Mouse (Mus musculus) thymus, postnatal 36 days (tissue): ENCODE results near the gene Trabd2b.

Experiments
- DNase-seq, 2 experiments: peaks; one replicate each; pipeline ENCODE4 v3.0.0; 2022; ENCODE audit warnings: mixed read lengths in 2 of 2

The Trabd2b gene

GRCm38 (mm10) chr4:114500317-114500716 is 93.8 kb downstream of the Trabd2b start:
- no peak for DNase-seq

DNA sequence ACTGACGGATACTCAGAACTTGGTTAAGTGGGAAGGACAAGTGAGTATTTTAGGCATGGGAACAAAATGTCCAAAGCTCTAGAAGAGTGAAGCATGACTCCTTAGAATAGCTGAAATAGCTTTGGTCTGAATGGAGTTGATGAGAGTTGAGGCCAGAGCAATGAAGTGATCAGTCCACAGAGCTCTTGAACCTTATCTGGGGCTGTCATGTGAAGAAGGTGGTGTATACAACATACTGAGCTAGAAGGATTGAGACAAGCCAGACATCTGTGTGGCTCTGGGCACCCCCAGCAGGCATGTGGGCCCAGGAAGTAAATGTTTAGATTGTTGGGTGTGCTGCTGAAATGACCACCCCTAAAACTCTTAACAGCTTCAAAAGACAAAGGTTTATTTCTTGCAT is 94.5 kb downstream of the Trabd2b start:
- no peak for DNase-seq

DNA sequence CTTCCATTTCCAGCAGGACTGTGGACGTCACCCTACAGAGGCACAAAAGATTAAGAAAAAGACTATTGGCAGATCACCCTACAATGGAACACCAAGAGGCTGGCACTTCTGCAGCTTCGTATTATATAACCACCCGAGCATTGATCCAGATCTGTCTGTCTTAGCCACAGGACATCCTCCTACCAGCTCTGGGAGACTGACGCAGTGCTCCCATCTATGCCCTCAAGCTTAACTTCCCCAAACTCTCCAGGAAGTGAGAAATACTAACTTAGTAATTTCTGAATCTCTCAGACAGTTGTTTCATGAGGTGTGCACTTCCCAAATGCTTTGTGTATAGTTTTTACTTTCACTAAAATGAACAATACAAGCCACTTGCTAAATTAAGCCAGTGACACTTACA is 95.1 kb downstream of the Trabd2b start:
- DNase-seq = no peak

DNA sequence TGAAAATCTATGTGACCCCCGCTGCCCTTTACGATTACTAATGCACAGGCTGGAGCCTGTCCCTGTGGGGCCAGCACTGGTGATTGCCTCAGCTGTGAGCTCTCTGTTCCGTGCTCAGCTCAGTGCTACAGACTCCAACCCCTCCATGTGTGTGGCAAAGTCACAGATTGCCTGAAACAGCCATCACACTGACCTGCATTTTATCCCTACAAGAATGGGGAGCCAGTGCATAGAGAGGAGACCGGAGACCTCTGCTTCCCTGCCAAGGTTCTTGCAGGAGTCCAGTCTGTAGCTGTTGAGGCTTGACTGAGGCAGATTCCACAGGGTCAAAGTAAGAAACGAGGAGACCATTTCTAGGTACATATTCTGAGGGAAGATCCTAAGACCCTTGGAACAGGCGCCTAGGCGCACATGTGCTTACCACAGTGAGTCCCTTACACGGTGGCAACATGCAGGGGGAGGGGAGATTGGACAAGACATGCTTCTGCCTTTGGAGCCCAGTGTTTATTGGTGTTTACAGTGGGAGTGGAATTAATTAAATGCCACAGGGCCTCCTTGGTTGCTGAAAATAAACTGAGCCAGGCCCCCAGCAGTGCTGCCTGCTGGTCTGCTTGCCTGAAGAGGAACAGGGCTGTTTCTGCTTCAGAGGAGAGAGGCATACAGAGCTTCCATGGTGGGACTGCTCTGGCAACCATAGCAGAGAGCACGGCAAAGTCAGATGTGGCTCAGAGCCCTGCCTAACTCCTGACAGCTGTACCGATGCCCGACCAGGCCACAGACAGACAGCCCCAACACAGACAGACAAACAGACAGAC is 97.9 kb downstream of the Trabd2b start:
- no peak for DNase-seq

DNA sequence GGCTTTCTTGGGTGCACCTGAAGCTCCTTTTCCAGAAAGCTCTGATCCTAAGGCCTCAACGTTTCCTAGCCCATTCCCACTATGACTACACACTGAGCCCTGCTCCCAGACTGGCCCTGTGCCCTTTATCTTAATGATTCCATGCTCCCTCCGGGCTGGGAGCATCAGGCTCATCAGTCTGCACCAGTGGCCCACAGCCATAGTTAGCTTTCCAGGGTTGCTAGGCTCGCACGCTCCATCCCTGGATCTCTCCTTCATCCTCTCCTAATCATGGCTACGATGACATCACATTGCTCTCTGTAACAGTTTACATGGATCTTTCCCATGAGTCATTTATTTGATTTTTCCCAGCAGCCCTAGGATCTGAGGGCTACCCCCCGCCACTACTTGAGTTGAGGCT is 103.1 kb downstream of the Trabd2b start:
- DNase-seq = no peak

- DNase-seq = no peak
Observed at GRCm38 (mm10) chr4:114511649-114512048, 105.1 kb downstream of the Trabd2b start.

DNA sequence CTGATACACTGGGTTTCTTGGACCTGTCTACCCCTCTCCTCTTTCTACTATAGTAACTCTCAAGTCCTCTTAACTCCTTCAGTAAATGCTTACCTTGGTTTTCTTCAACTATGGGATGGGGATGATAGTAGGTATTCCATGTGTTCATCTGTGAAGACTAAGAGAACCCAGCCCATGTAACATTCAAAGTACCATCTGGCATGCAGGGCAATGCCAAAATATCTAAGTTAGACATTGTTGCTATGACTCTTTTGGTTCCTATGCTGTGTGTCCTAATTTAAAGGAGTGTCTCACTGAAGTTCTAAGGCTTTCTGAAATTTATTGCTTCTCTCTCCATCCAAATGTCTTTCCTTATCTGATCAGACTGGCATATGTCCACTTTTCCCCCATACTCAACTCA is 106.6 kb downstream of the Trabd2b start:
- DNase-seq = no peak

- DNase-seq = no peak
Observed at GRCm38 (mm10) chr4:114515330-114515771, 108.8 kb downstream of the Trabd2b start.

DNA sequence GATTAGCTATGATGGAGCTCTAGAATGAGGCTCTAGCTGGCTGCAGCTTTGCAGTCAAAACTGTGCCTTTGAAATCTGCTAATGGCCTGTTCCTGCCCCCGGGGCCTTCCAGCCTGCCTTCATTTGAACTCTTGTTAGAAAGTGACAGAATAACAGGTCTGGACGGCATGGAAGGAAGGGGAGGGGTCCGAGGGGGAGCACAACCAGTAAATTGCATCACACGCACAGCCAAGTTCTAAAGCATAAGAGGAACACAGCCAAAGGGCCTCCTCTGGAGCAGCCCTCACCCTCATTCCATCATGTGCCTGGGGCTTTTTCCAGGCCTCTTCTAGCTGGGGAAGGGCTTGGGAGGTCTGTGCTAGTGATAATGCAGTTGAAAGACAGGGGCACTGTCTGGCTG is 110.1 kb downstream of the Trabd2b start:
- DNase-seq = no peak

DNA sequence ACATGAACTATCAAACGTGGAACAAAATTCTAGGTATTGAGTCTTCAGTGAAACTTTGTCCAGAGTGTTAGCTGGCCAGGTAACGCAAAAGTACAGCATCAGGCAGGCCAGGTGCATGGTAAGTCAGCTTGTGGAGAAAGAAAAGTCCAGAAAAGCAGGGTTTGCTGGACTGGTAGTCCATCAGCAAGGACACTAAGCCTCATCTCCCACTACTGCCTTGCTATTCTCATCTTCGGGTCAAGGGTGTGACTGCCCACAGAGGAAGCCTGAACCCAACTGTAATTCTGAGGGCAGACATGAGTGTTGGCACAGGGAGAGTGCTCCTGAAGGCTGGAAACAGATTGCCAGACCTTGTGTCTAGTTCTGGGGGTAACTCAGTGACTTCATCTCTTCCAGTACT is 111.5 kb downstream of the Trabd2b start:
- DNase-seq = no peak

DNA sequence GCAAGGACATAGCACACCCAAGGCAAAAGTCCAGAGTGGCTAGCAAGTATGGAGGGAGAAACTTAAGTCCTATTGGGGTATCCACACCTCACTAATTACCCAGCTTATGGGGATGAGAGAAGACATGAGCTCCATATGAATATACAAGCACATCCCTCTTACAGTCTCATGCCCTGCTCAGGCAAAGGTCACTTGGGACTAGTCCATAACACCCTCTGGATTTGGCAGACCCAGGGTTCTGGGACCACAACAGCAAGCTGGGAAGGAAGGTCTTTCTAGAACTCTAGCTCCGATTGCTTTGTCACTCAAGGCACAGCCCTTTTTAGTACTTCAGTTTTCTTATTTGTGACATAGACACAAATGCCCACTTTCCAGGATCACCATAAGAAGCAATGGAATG is 112.0 kb downstream of the Trabd2b start:
- DNase-seq = no peak

GRCm38 (mm10) chr4:114519321-114519720 is 112.8 kb downstream of the Trabd2b start:
- no peak for DNase-seq

DNA sequence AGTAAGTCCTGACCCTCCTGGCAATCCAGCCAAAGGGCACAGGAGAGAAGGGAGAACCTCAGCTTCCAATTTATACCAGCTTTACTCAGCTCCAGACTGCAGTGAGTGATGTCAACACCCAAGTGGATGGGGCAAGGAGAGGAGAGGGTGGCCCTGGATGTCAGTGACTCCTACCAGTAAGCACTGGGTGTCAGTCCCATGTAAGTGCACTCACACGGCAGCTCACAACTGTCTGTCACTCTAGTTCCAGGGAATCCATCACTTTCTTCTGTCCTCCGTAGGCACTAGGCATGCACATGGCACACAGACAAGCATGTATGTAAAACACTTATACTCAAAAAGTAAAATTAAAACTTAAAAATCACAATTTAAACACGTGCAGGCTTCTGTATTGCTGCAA is 113.4 kb downstream of the Trabd2b start:
- no peak for DNase-seq

DNA sequence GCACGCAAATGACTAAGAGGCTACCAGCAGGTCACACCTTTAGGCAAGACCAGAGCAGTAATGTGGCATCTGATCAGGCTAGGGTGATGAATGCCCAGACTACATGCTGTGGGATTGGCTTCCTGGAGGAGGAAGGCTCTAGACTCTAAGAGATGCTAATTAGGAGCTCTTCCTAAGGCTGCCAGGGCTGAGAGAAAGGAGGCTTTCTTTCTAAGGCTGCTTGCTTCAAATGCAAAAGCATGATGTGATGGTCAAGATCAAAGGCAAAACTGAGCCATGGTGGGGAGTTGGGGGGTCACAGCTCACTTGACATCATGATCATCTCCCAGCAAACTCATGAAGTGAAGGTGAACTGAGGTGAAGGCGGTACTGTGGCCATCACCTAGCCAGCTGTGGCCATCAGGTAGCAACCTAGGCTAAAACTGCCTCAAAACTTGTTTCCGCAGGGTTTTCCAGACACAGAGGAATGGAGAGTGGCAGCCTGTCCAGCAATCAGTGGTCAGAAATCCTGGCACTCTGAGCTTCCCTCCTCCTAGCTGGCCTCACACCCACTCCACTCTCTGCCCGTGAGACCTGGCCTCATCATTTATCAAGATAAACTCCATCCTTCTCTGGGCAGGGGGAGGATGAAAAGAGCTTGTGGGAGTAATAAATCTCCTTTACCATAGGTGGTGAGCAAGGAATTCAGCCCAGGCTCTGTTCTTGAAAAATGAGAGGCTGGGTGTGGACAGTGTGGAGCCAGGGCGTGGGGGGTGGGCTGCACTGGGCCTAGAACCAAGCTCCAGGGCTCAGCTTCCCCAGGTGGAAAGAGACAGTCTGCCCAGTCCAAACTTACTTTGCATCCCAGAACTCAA is 117.0 kb downstream of the Trabd2b start:
- no peak for DNase-seq

- no peak for DNase-seq
Observed at GRCm38 (mm10) chr4:114531591-114531990, 125.1 kb downstream of the Trabd2b start.

- DNase-seq = no peak
Observed at GRCm38 (mm10) chr4:114533894-114534754, 127.6 kb downstream of the Trabd2b start.

- no peak for DNase-seq
Observed at GRCm38 (mm10) chr4:114537376-114537974, 131.0 kb downstream of the Trabd2b start.

DNA sequence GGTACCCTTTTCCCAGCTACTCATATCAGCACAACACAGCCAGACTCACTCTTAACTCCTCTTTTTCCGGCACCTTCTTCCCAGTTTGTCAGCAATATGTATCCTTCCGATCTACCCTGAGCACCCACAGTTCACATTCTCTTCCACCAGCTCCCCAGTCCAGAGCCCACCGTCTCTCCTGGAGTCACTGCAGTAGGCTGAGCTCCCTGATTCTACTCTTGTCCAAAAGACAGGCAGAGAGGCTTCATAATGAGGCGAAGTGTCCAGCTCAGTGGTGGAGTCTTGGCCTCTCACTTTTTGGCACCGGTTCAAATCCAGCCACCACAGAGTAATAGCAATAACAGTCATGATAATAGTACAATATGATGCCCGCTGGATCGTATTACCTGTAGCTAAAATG is 133.5 kb downstream of the Trabd2b start:
- DNase-seq = no peak

DNA sequence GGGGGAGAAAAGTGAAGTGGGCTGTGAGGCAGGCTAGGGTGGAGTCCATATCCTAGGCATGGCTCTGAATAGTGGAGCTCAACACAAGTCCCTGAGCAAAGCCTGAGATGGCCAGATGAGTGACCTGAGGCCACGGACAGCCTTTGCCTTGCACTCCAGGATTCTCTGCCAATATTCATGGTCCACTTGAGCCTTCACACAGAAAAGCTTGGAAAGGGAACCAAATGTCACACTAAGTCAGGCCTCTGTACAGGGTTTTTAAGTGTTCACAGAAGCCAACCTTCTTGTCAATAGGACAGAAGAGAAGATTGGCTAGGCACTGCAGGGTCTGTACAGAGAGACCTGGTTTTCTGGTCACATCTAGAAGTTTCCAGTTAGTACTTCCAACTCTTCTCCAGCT is 134.7 kb downstream of the Trabd2b start:
- no peak for DNase-seq

- no peak for DNase-seq
Observed at GRCm38 (mm10) chr4:114542136-114542535, 135.6 kb downstream of the Trabd2b start.

DNA sequence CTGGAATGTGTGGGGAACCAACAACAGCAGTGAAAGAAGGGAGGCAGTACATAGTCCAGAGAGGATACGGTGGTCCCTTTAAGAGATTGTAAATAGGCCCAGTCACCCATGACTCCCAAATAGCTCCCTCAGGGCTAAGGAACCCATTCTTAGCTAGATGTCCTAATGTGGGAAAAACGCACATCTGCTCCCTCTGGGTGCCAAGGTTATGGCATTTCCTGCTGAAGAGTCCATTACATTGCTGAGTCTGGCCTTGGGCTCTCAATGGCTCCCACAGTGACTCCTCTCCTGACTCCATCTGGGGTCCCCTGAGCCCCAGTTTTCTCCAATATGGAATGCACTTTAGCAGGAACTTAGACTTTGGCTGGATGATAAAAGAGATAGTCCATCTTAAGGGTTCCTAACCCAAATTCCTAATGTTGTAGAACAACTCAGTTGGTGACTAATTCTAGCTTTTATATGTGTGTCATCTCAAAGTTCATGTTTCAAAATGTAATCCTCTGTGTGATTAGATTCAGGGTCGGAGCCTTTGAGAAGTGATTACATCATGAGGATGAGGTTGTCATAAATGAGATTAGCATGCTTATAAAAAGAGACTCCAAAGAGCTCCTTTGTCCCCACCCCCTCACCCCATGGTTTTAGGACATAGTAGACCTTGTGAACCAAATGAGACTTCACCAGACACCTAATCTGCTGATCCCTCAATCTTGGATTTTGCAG is 139.1 kb downstream of the Trabd2b start:
- no peak for DNase-seq
